Mouse (Mus musculus) hindbrain, embryonic 14.5 days (tissue): ENCODE measurements around the gene Col6a3. TPM values are rescaled to one million over a fixed set of nuclear protein-coding genes. Genes with fewer than 3 reads are reported as not detected.

Experiments
- ATAC-seq: fragments of 200-750 bp; cut with Nextera tagmentation; 2 replicates; pipeline ENCODE4 v1.8.0; 2017; ENCODE audit warnings: moderate number of reproducible peaks, mild to moderate bottlenecking, moderate TSS enrichment, moderate library complexity; ENCODE audit not compliant: low FRiP score
- DNase-seq: peaks from one replicate; pipeline ENCODE4 v3.0.0-alpha.2; 2015; ENCODE audit warnings: low spot score
- H3K27ac ChIP-seq: fragments of 300-500 bp; sonication (generic); 2 replicates; pipeline ENCODE4 v1.5.1; 2014; ENCODE audit warnings: mild to moderate bottlenecking, moderate library complexity
- H3K27me3 ChIP-seq: fragments of 300-500 bp; sonication (generic); 2 replicates; pipeline ENCODE4 v1.6.1; 2014; ENCODE audit warnings: mild to moderate bottlenecking, low read length, mixed read lengths; ENCODE audit not compliant: control insufficient read depth, insufficient read depth
- H3K36me3 ChIP-seq: fragments of 300-500 bp; sonication (generic); replicated peaks from 2 replicates; pipeline ENCODE4 v1.6.1; 2014; ENCODE audit not compliant: control insufficient read depth, insufficient read depth
- H3K4me1 ChIP-seq: fragments of 300-500 bp; sonication (generic); replicated peaks from 2 replicates; pipeline ENCODE4 v1.6.1; 2014; ENCODE audit warnings: antibody characterized with exemption, low read length, mixed read lengths; ENCODE audit not compliant: control insufficient read depth, insufficient read depth
- H3K4me2 ChIP-seq: fragments of 300-500 bp; sonication (generic); replicated peaks from 2 replicates; pipeline ENCODE4 v1.6.1; 2014; ENCODE audit warnings: mild to moderate bottlenecking, moderate library complexity
- H3K4me3 ChIP-seq: fragments of 300-500 bp; sonication (generic); replicated peaks from 2 replicates; pipeline ENCODE4 v1.5.1; 2014; ENCODE audit warnings: mild to moderate bottlenecking, low read length
- H3K9ac ChIP-seq: fragments of 300-500 bp; sonication (generic); 2 replicates; pipeline ENCODE4 v1.6.1; 2014
- H3K9me3 ChIP-seq: fragments of 300-500 bp; sonication (generic); 2 replicates; pipeline ENCODE4 v1.6.1; 2016; ENCODE audit warnings: low read length; ENCODE audit not compliant: control insufficient read depth
- WGBS: fragments of 180-500 bp; shearing (Covaris S2); extraction: QIAGEN DNeasy Blood & Tissue Kit; methylation state at CpG from one replicate; pipeline ENCODE4 v1.1.7; 2014; 5-methylcytosine and 5-hydroxymethylcytosine counted together
- polyA plus RNA-seq: library from polyadenylated mRNA; unstranded; fragments of >200 nt; fragmentation: Nextera tagmentation; extraction: Ambion mirVana; gene quantifications from 2 replicates; pipeline ENCODE4 v1.2.1, GENCODE M21; 2014

Gene Col6a3
- 11.9 and 12.6 TPM in 2 replicates for polyA plus RNA-seq

DNA sequence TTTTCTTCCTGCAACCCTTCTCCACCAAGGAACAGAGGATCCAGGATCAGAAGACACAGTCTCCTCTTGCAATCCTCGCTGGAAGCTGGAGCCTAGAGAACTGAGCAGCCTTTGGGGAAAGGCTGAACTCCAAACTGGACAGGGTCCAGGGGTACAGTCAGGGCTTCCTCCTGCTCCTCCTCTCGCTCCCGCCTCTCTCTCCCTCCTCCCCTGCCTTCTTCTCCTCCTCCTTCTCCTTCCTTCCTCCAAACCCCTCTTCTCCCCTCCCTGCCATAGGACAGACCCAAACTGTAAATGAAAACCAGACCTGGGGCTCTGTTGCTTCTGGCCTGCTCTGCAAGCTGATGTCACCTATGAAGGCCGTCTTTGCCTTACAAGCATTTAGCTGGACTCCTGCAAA is at the start of gene Col6a3:
Col6a3 (minus strand) TSS at position 136 of the 400 bp plus-strand sequence.
- Histone ChIP-seq H3K27ac (no peak within 1 kb of the TSS), H3K4me2 (peak within 1 kb of the TSS; percentile 7; the same call in 1 of the 2 replicates), H3K27me3 (no peaks in the 10 kb centered on the region), H3K36me3 (no peaks in the 10 kb centered on the region), H3K9ac (no peak within 1 kb of the TSS), H3K4me3 (peak within 1 kb of the TSS; percentile 7; the same call in 1 of the 2 replicates), H3K9me3 (no peaks in the 10 kb centered on the region), H3K4me1 (no peaks in the 10 kb centered on the region)
- no peak for DNase-seq
- 60% methylated on average over 4 of the region's 4 CpGs for WGBS
- ATAC-seq: no peak

DNA sequence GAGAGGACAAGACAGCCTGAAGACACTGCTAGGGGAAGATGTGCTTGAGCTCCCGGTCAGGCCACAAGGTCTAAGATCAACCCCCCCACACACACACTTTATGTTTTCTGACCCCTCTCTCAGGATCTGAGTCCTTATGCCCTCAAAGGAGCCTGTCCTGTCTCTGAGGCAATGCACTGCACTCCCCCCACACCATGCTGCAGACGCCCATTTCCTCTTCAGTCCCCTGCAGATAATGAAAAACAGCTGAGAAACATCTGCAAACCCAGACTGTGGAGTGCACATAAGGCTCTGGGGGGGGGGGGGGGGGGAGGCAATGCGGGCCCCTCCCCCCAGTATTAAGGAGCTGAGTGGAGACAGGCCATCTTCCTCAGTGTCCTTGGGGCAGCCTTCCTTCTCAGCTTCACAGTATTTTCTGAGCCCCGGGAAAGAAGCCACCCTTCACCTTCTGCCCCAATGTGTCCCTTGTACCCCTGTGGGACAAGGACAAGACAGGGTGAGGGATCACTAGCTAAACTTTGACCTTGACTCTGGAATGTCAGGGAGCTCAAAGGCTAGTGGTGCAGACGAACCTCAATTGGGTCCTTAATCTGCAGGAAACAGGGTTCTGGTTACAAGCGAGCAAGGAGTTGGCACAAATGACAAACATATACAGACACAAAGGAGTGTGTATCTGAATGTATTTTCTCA is 42.1 kb upstream of the Col6a3 start:
- Histone ChIP-seq H3K9me3 (peaks cover 10% of the 10 kb centered on the region; the same call in 1 of the 2 replicates), H3K27ac (no peak overlapping the region), H3K36me3 (no peaks in the 10 kb centered on the region), H3K4me3 (no peak overlapping the region), H3K9ac (no peak overlapping the region), H3K27me3 (no peaks in the 10 kb centered on the region), H3K4me1 (no peaks in the 10 kb centered on the region), H3K4me2 (no peak overlapping the region)
- ATAC-seq: no peak
- DNase-seq: no peak
- 69% methylated on average over 6 of the region's 6 CpGs for WGBS

DNA sequence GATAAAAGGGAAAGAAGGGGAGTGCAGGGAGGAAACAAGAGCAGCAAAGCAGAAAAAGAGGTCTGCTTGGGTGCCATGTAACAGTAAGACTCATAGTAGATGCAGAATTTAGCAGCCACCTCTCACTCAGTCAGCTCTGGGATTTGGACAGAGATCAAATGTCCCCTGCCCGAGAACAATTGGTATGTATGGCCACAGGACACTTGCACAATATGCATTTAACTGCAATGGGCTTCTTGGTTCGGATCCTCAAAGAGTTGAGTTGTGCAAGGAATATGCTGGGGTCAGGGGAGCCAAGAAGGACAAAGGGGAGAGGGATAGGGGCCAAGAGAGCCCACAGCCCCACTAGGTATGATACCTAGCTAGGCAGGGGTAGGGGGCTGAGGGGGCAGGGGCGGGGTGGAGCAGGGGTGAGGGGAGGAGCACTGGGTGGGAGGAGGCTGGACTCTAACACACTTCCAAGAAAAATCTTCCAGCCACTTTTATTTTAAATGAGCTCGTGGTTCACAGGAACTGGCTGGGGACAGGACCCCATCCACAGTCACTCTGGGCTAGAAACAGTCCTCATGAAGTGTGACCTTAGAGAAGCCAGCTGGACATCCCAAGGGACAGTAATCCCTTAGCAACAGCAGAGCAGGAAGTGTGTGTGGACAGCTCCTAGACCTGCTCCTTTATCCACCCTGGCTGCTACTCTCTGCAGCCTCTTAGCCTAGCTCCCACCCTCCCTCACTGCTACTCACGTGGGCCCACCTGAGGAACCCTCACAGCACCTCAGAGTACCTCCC is 32.9 kb upstream of the Col6a3 start:
- no peaks in the 10 kb centered on the region for H3K36me3 ChIP-seq
- 75% methylated on average over 5 of the region's 5 CpGs for WGBS
- no peak for DNase-seq
- no peaks in the 10 kb centered on the region for H3K4me1 ChIP-seq
- H3K4me3 ChIP-seq: no peak overlapping the region
- H3K9me3 ChIP-seq: peaks cover 4% of the 10 kb centered on the region; the same call in 1 of the 2 replicates
- no peak overlapping the region for H3K4me2 ChIP-seq
- no peak overlapping the region for H3K27ac ChIP-seq
- no peak for ATAC-seq
- H3K9ac ChIP-seq: no peak overlapping the region
- H3K27me3 ChIP-seq: no peaks in the 10 kb centered on the region

DNA sequence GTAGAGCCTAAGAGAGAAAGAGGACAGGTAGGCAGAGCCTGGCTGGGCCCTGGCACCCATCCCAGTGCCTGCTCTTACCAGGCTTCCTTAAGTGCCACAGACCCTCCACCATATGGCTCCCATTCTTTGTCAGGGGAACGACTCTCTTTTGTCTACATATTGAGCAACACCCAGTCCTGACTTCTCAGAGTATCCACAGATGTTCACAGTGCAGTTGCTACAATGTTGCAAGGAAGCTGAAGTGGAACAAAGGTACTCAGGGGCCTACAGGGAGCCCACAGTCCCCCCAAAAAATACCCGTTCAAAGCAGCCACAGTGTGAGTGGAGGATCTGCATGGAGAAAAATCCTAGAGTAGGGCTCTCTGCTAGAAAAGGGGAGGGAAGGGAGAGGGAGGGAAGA is 32.2 kb upstream of the Col6a3 start:
- DNase-seq (no peak), ATAC-seq (no peak)
- Histone ChIP-seq H3K4me2 (no peak overlapping the region), H3K9ac (no peak overlapping the region), H3K4me1 (no peaks in the 10 kb centered on the region), H3K4me3 (no peak overlapping the region), H3K27me3 (no peaks in the 10 kb centered on the region), H3K36me3 (no peaks in the 10 kb centered on the region), H3K27ac (no peak overlapping the region), H3K9me3 (peaks cover 6% of the 10 kb centered on the region; the same call in 1 of the 2 replicates)
- 35% methylated on average over 2 of the region's 2 CpGs for WGBS

DNA sequence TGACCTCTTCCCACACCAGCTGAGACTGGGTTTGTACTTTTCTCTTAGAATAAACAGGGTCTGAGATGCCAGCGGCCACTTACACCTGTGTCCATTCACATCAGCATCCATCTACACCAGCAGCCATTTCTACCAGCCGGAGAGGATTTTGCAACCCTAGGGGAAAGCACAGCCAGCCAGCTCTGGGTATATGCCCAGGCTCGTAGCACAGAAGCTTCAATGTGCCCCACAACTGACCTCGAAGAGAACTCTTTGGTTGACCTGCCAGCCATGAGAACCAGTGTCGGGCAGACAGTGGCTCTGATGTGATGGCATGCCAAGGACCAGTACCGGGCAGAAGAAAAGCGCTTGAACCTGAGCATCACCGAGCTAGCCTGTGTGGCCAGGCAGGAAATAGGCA is 31.6 kb upstream of the Col6a3 start:
- Histone ChIP-seq H3K4me2 (no peak overlapping the region), H3K9ac (no peak overlapping the region), H3K36me3 (no peaks in the 10 kb centered on the region), H3K4me3 (no peak overlapping the region), H3K27me3 (no peaks in the 10 kb centered on the region), H3K27ac (no peak overlapping the region), H3K9me3 (peaks cover 6% of the 10 kb centered on the region; the same call in 1 of the 2 replicates), H3K4me1 (no peaks in the 10 kb centered on the region)
- DNase-seq (no peak), ATAC-seq (no peak)
- WGBS: 92% methylated on average over 8 of the region's 8 CpGs

DNA sequence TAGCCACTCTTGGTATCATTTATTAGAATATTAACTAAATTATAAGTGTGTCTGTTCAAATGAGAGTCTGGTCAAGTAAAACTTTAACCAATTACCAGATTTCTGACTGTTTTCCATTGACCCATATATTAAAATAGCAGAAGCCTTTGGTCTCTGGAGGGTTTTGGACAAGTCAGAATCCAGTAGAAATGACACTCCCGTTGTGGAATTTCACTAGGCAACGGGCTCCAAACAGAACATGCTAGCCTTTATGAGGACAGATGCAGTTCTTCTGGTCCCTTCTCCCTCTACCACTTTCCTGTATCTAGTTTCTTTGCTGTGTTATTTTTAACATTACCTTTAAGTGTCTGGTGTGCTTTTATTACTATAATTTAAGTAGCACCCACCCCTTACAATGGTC is 26.8 kb upstream of the Col6a3 start:
- no peak overlapping the region for H3K27ac ChIP-seq
- H3K27me3 ChIP-seq: no peaks in the 10 kb centered on the region
- H3K4me1 ChIP-seq: no peaks in the 10 kb centered on the region
- ATAC-seq: no peak
- DNase-seq: no peak
- peaks cover 6% of the 10 kb centered on the region; the same call in 1 of the 2 replicates for H3K9me3 ChIP-seq
- H3K9ac ChIP-seq: no peak overlapping the region
- H3K4me3 ChIP-seq: no peak overlapping the region
- 93% methylated on average over 2 of the region's 2 CpGs for WGBS
- H3K36me3 ChIP-seq: no peaks in the 10 kb centered on the region
- H3K4me2 ChIP-seq: no peak overlapping the region

DNA sequence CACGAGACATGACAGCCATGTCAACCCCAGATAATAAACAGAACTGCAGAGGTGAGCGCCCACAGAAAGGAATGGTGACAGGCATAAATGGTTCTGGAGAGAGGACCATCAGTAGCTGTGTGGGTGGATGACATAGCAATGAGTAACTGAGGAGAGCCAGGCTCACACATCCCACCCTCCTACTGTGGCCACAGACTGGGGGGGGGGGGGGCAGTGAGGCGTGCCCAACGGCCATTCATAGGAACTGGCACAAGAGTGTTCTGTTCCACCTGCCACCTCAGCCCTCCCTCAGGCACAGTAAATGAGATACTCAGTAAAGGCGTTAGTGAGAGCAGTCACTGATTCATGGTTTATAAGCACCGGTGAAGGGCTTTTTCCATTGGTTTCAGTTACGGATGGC is 23.0 kb upstream of the Col6a3 start:
- Histone ChIP-seq H3K27me3 (no peaks in the 10 kb centered on the region), H3K4me1 (no peaks in the 10 kb centered on the region), H3K9ac (no peak overlapping the region), H3K4me3 (no peak overlapping the region), H3K27ac (no peak overlapping the region), H3K4me2 (no peak overlapping the region), H3K36me3 (no peaks in the 10 kb centered on the region), H3K9me3 (peaks cover 2% of the 10 kb centered on the region; the same call in 1 of the 2 replicates)
- 83% methylated on average over 7 of the region's 7 CpGs for WGBS
- ATAC-seq: no peak
- DNase-seq: no peak

DNA sequence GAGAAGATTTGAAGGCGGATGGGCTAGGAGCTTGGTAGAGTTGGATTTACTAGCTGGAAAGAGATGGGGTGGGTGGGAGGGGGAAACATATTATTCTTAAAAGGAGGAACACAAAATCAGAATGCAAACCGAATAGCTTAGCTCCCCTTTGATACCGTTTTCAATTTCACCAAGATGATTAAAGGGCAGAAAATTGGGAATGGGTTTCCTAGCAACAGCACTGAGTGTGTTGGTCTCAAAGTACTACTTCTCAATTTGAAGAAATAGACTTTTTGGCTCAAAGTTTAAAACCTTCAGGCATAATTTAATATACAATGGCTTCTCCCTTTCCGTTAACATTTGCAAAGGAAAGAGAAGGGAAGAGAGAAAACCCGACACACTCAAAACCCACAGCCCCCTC is 12.1 kb upstream of the Col6a3 start:
- Histone ChIP-seq H3K4me2 (no peak overlapping the region), H3K4me3 (no peak overlapping the region), H3K27me3 (no peaks in the 10 kb centered on the region), H3K4me1 (no peaks in the 10 kb centered on the region), H3K36me3 (no peaks in the 10 kb centered on the region), H3K27ac (no peak overlapping the region), H3K9me3 (no peaks in the 10 kb centered on the region), H3K9ac (no peak overlapping the region)
- 69% methylated on average over 5 of the region's 5 CpGs for WGBS
- no peak for DNase-seq
- no peak for ATAC-seq

DNA sequence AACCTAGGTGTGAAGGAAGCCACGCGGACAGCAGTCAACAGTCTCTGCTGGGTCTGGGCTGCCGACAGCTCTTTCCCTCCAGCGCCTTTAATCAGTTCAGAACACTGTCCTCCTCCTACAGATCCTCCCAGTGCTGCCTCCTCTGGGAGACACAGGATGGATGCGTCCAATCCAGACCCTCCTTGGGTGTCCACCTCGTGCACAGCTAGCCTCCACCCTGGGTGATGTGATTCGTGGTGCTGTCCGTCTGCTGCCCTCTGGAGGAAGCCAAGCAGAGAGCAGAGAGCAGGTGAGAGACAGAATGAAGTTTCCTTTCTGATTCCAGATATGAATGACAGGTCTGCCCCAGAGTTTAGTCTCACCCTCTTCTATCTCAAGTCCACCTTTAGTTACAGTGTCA is 6.1 kb upstream of the Col6a3 start:
- DNase-seq (peak; percentile 29), ATAC-seq (no peak)
- Histone ChIP-seq H3K4me1 (no peaks in the 10 kb centered on the region; the same call in 1 of the 2 replicates), H3K36me3 (no peaks in the 10 kb centered on the region), H3K4me2 (no peak overlapping the region), H3K9ac (no peak overlapping the region), H3K4me3 (no peak overlapping the region), H3K27ac (no peak overlapping the region), H3K27me3 (no peaks in the 10 kb centered on the region), H3K9me3 (no peaks in the 10 kb centered on the region)
- WGBS: 44% methylated on average over 8 of the region's 8 CpGs
